Mouse (Mus musculus) frontal cortex, postnatal 10 days (tissue): Measurements from ENCODE around the gene Dapk3.

ENCODE experiments used
- DNase-seq, 2 experiments: peaks; one replicate each; pipeline ENCODE4 v3.0.0; 2022; ENCODE audit warnings: low spot score in 2 of 2, mixed read lengths in 1 of 2

Dapk3 gene

DNA sequence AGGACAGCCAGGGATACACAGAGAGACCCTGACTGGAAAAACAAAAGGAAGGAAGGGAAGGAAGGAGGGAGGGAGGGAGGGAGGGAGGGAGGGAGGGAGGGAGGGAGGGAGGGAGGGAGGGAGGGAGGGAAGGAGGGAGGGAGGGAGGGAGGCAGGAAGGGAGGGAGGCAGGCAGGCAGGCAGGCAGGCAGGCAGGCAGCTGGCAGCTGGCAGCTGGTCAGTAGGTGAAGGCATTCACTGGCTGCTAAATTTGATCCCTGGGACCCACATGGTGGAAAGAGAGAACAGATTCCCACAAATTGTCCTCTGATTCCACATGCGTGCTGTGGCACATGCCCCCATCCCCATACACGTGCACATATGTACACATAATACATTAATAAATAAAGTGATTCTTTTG lies 55.8 kb downstream of the Dapk3 start:
- DNase-seq, result no peak

DNA sequence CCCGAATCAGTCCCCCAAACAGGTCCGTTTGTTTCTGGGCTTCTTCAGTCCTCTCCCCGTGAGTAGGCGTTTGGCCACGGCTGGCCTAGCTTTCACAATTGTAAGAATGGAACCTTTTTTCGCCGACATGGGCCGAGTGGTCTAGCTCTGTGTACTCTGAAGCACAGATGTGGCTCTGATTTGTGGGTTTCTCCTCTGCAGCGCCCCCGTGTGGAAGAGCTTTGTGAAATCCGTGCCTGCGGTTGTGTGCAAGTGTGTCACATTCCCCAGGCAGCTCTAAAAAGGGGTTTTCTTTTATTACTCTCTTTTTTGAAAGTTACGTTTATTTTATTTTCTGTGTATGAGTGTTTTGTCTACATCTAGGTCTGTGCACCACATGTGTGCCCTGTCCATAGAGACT lies 58.1 kb downstream of the Dapk3 start:
- DNase-seq, result no peak

DNA sequence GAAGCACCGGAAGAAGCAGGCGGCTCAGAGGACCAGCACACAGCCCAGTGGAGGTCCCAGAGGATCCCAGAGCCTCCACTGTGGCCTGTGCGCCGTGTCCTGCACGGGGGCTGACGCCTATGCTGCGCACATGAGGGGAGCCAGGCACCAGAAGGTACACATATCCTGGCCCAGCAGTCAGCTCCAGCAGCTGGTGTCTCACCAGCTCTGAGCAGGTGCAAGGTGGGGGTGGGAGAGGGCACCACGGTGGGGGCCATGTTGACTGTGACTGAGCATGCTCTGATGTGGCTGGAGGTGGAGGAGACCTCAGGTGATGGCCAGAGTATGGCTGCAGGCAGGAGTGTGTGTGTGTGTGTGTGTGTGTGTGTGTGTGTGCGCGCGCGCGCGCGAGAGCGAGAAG lies 59.2 kb downstream of the Dapk3 start:
- DNase-seq, result no peak
